Mouse (Mus musculus): ENCODE measurements around the gene Klk1b8. TPM values are rescaled to one million over a fixed set of nuclear protein-coding genes. Genes with fewer than 3 reads are reported as not detected.

Klk1b8 gene
- polyA plus RNA-seq (2015; fragmentation: Nextera tagmentation; extraction: Ambion mirVana), result 0.46 and 1.1 TPM in 2 replicates

GRCm38 (mm10) chr7:43950364-43950763 lies at the start of gene Klk1b8:
Gene Klk1b8 (plus strand): TSS chr7:43950664.

GRCm38 (mm10) chr7:43933440-43933839 lies 17.0 kb upstream of the Klk1b8 start, which contains the start of gene Klk15:
Gene Klk15 (plus strand): TSS chr7:43933740.

GRCm38 (mm10) chr7:43966451-43966850 lies 16.0 kb downstream of the Klk1b8 start, which contains the start of gene Klk1b1:
Gene Klk1b1 (plus strand): TSS chr7:43966751.

GRCm38 (mm10) chr7:43975761-43976160 lies 25.3 kb downstream of the Klk1b8 start, which contains the start of gene Klk1b9:
Gene Klk1b9 (plus strand): TSS chr7:43976061.

GRCm38 (mm10) chr7:43995577-43995976 lies 45.1 kb downstream of the Klk1b8 start, which contains the start of gene Klk1b11:
Gene Klk1b11 (plus strand): TSS chr7:43995877.

Other genes with a start within 250 kb of the Klk1b8 start
- 0.74 TPM in 1 of 2 replicates, not detected in the other for gene Klk13, start 238.1 kb upstream of the Klk1b8 start, polyA plus RNA-seq (2015; fragmentation: Nextera tagmentation; extraction: Ambion mirVana)
- not detected in 2 replicates for gene Klk12, start 181.8 kb upstream of the Klk1b8 start, polyA plus RNA-seq (2015; fragmentation: Nextera tagmentation; extraction: Ambion mirVana)
- 1.3 TPM in 1 of 2 replicates, not detected in the other for gene Klk11, start 176.1 kb upstream of the Klk1b8 start, polyA plus RNA-seq (2015; fragmentation: Nextera tagmentation; extraction: Ambion mirVana)
- gene Klk10, start 169.6 kb upstream of the Klk1b8 start, polyA plus RNA-seq (2015; fragmentation: Nextera tagmentation; extraction: Ambion mirVana), result 0.65 and 1.5 TPM in 2 replicates
- 1.6 TPM in 1 of 2 replicates, not detected in the other for gene Klk9, start 158.8 kb upstream of the Klk1b8 start, polyA plus RNA-seq (2015; fragmentation: Nextera tagmentation; extraction: Ambion mirVana)
- 5.1 and 9.2 TPM in 2 replicates for gene Klk8, start 153.1 kb upstream of the Klk1b8 start, polyA plus RNA-seq (2015; fragmentation: Nextera tagmentation; extraction: Ambion mirVana)
- 8.1 TPM in 1 of 2 replicates, not detected in the other for gene Klk7, start 139.4 kb upstream of the Klk1b8 start, polyA plus RNA-seq (2015; fragmentation: Nextera tagmentation; extraction: Ambion mirVana)
- gene Klk6, start 126.2 kb upstream of the Klk1b8 start, polyA plus RNA-seq (2015; fragmentation: Nextera tagmentation; extraction: Ambion mirVana), result not detected in 2 replicates
- 8.0 TPM in 1 of 2 replicates, not detected in the other for gene Klk5, start 108.7 kb upstream of the Klk1b8 start, polyA plus RNA-seq (2015; fragmentation: Nextera tagmentation; extraction: Ambion mirVana)
- gene Klk4, start 69.5 kb upstream of the Klk1b8 start, polyA plus RNA-seq (2015; fragmentation: Nextera tagmentation; extraction: Ambion mirVana), result not detected in 2 replicates
- gene Klk15, start 16.9 kb upstream of the Klk1b8 start, polyA plus RNA-seq (2015; fragmentation: Nextera tagmentation; extraction: Ambion mirVana), result not detected in 2 replicates
- gene Klk1b1, start 16.1 kb downstream of the Klk1b8 start, polyA plus RNA-seq (2015; fragmentation: Nextera tagmentation; extraction: Ambion mirVana), result not detected in 2 replicates
- gene Klk1b9, start 25.4 kb downstream of the Klk1b8 start, polyA plus RNA-seq (2015; fragmentation: Nextera tagmentation; extraction: Ambion mirVana), result 0.16 and 0.23 TPM in 2 replicates
- gene Klk1b11, start 45.2 kb downstream of the Klk1b8 start, polyA plus RNA-seq (2015; fragmentation: Nextera tagmentation; extraction: Ambion mirVana), result not detected in 2 replicates
- gene Klk1b26, start 61.5 kb downstream of the Klk1b8 start, polyA plus RNA-seq (2015; fragmentation: Nextera tagmentation; extraction: Ambion mirVana), result 17.1 and 21.7 TPM in 2 replicates
- gene Klk1b27, start 101.6 kb downstream of the Klk1b8 start, polyA plus RNA-seq (2015; fragmentation: Nextera tagmentation; extraction: Ambion mirVana), result not detected in 2 replicates
- gene Klk1b21, start 151.7 kb downstream of the Klk1b8 start, polyA plus RNA-seq (2015; fragmentation: Nextera tagmentation; extraction: Ambion mirVana), result not detected in 2 replicates
- gene Klk1b22, start 162.0 kb downstream of the Klk1b8 start, polyA plus RNA-seq (2015; fragmentation: Nextera tagmentation; extraction: Ambion mirVana), result not detected in 2 replicates
- 0.10 and 0.24 TPM in 2 replicates for gene Klk1b16, start 186.1 kb downstream of the Klk1b8 start, polyA plus RNA-seq (2015; fragmentation: Nextera tagmentation; extraction: Ambion mirVana)
- not detected in 2 replicates for gene Klk1b24, start 237.6 kb downstream of the Klk1b8 start, polyA plus RNA-seq (2015; fragmentation: Nextera tagmentation; extraction: Ambion mirVana)
- not detected in 2 replicates for gene Klk1b3, start 247.5 kb downstream of the Klk1b8 start, polyA plus RNA-seq (2015; fragmentation: Nextera tagmentation; extraction: Ambion mirVana)